Mouse (Mus musculus) right cerebral cortex, adult 2 months (tissue): ENCODE measurements at regions not wholly inside any gene's neighbourhood (a gene's known extent, or its start where the extent isn't known, plus 50 kb on each side); places are given as distances from the start of the nearest gene placed in this dataset.
"Not testable (repeated sequence)": the region's sequence is repeated elsewhere in the genome, so short reads cannot be mapped to it uniquely, and the experiment has no call there.

ENCODE experiments used
- DNase-seq, 2 experiments: peaks; one replicate each; pipeline ENCODE4 v3.0.0; 2021 to 2022; ENCODE audit warnings: low spot score in 2 of 2

DNA sequence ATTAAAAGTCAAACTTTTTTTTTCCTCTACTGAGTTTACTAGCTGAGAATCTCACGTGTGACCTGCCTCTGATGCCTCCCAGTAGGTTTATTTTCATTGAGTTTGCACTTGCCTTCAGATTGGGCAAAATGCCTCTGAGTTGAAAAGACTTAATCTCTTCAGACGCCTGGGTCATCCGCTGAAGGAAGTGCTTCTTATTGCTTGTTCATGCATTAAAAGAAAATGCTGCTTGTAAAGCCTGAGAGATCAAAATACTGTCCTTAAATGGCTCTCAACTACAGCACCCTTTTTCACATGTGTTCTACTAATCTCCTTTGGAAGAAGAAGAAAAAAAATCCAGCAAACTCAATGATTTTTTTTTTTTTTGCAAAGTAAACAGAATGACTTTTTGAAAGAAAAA is 351.5 kb downstream of the Kcnh5 start:
- no peak for DNase-seq

- peak; percentile 54 to 70 for DNase-seq
These were observed 352.2 kb downstream of the Kcnh5 start for GRCm38 (mm10) chr12:74824735-74825494.

GRCm38 (mm10) chr12:74816181-74816580 is 361.0 kb downstream of the Kcnh5 start:
- not testable (repeated sequence) for DNase-seq

- not testable (repeated sequence) for DNase-seq
These were observed 368.6 kb downstream of the Kcnh5 start for GRCm38 (mm10) chr12:74808571-74808970.

DNA sequence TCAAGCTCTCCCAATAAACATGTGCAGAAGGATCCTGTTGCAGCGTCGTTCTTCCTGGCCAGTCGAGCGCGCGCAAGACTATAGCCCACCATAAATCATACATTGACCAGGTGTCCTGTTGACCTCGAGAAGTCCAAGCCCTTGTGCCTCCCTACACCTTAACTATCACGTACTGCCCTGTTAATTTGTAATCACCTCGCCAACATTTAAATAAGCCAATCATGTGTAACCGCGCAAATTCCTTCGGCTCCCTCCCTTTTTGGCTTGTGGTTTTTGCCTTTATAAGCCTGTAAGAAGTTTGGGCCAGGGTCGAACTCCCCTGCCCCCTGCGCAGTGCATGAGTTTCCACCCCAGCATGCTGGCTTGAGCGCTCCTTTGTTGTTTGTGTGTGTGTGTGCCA is 369.2 kb downstream of the Kcnh5 start:
- DNase-seq, result not testable (repeated sequence)

DNA sequence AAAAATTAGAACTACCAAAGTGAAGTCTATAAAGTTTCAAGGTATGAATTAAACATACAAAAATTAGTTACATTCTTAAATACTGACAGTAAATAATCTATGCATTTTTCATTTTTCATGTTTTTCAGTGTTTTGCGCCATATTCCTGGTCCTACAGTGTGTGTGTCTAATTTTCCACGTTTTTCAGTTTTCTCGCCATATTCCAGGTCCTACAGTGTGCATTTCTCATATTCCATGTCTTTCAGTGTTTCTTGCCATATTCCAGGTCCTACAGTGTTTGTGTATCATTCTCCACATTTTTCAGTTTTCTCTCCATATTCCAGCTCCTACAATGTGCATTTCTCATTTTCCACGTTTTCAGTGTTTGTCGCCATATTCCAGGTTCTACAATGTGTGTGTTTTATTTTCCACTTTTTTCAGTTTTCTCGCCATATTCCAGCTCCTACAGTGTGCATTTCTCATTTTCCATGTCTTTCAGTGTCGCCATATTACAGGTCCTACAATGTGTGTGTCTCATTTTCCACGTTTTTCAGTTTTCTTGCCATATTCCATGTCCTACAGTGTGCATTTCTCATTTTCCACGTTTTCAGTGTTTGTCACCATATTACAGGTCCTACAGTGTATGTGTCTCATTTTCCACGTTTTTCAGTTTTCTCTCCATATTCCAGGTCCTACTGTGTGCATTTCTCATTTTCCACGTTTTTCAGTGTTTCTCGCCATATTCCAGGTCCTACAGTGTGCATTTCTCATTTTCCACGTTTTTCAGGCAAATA is 373.2 kb downstream of the Kcnh5 start:
- DNase-seq, result no peak

- peak; percentile 44 to 48 for DNase-seq
These were observed 385.1 kb downstream of the Kcnh5 start for GRCm38 (mm10) chr12:74792036-74792435.

- DNase-seq, result no peak
These were observed 414.8 kb downstream of the Kcnh5 start for GRCm38 (mm10) chr12:74762284-74762683.

GRCm38 (mm10) chr12:74745051-74745450 is 428.9 kb upstream of the Gm11042 start:
- DNase-seq, result peak; percentile 4 to 36

GRCm38 (mm10) chr12:74728866-74729265 is 412.7 kb upstream of the Gm11042 start:
- DNase-seq, result no peak

DNA sequence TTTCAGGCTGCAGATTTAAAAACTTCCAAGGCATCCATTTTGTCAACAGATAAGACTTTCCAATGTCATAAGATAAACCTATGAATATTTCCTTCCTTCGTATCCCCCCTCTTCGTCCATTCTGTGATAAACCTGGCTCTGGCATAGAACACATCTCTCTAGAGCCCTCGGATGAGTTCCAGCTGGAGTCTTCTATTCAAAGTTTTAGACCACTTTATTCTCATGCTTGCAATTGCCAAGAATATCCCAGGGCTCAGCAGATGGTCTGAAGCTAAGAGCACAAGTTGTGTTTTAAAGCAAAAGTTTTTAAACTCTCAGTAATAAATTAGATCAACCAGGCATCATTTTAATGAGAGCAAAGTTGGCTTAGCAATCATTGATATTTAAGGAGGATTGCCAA is 363.0 kb upstream of the Gm11042 start:
- DNase-seq, result no peak

GRCm38 (mm10) chr12:74677835-74678234 is 361.6 kb upstream of the Gm11042 start:
- no peak for DNase-seq

DNA sequence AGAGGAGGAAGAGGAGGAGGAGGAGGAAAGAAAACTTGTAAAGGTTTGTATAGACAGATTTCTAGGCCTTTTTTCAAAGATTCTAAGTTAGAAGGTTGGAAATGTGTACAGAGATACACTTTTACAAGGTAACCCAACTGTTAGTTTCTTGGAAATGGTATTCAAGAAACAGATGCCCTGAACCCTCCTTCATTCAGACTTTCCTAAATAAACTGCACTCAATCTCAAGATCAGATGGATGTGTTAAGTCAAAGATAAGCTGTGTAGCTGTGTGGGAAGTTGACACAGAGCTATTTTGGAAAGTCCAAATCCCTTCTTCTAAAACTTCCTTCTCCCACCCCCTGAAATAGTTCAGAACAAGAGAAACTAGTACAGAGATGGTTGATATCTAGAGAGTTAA is 342.2 kb upstream of the Gm11042 start:
- DNase-seq, result no peak

DNA sequence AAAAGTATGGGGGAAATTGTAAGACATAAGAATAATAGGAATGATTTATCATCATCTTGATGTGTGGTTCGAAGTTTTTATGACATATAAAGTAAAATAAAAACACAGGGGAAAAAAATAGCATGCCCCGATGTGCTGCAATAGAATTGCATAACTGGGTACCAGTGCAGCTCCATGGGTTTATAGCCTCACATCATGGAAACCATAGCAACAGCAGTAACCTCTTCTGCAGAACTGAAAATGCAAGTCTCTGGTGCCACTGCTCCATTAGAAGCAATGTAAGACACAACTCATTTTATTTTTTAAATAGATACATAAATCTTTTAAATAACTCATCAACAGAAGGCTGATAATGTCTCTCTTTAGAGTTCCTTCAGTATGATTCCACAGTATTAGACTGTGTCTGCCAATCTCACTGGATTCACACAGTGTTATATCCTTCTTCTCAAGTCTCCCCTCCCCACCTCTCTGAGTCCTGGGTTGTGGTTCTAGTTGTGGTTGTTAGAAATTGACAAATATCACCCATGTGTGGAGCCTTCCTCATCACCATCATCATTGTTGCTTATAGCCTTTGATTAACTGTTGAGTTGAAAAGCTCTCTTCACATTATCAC is 340.9 kb upstream of the Gm11042 start:
- peak in 1 of 2 experiments; percentile 14 for DNase-seq

DNA sequence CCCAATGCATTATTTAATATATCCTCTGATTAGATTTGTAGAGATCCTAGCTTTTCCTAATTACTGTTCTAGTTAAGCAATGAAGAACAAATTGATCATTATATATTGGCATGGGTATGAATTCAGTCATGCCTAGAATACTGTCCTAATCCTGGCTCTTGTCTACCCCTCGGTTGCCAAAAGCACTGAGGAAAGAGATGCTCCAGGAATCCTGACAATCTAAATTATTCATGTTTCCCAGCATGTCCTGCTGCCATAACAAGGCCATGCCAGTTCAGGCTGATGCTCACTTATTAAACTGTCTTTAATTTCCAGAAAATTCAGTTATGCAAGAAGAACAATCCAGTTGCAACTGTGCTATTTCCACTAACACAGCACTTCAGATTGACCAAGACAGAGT is 335.1 kb upstream of the Gm11042 start:
- DNase-seq, result no peak

- no peak for DNase-seq
These were observed 316.6 kb upstream of the Gm11042 start for GRCm38 (mm10) chr12:74632827-74633226.

GRCm38 (mm10) chr12:74595208-74595607 is 279.0 kb upstream of the Gm11042 start:
- peak in 1 of 2 experiments; percentile 7 for DNase-seq

DNA sequence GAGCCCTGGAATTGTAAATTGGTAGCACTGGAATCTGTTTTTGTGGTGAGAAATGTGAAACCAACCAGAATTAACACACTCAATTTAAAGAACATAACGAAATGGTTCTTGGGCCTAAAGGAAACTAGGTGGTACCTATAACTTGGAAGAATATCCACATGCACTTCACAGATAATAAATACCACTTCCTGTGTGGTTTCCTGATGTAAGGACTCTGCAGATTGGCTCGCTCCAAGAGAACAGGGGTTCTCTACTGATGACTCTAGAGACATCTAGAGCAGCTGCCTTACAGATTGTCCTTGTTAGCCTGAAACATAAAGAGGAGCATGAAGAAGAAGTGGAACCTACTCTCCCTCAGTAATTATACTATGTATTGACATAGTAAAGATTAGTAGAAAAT is 238.4 kb upstream of the Gm11042 start:
- no peak for DNase-seq

DNA sequence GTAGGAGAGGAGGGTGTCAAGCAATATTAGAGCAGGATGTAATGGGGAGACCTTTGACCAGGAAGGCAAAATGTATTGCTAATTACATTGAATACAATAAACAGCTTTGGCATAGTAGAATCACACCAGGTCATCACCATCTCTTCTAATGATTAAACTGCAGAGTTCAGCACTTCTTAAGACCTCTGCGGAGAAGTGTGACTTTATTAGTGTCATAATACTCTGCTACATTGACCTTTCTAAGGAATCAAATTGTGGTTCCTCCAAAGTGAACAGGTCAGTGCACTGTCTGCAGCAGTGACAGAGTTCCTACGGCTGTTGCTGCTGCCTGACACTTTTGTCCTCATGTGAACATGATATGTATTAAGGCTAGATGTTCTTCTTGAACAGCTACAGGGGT is 228.0 kb upstream of the Gm11042 start:
- no peak for DNase-seq

DNA sequence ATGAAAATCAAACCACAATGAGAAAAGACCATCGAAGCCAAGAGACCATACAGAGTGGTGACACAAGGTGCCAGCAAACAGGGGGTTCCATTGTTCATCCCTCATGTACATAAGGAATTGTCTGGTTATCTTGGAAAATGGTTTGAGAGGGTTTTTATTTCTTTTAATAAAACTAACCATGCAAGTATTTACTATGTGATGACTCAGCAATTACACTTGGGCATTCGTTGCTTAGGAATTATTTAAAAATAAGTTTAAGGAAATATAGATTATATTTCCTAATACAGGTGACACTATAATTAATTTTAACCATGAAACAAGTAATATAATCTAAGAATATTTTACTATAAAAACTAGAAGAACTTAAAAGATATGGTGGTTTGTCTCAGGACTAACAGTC is 218.7 kb upstream of the Gm11042 start:
- DNase-seq, result no peak

DNA sequence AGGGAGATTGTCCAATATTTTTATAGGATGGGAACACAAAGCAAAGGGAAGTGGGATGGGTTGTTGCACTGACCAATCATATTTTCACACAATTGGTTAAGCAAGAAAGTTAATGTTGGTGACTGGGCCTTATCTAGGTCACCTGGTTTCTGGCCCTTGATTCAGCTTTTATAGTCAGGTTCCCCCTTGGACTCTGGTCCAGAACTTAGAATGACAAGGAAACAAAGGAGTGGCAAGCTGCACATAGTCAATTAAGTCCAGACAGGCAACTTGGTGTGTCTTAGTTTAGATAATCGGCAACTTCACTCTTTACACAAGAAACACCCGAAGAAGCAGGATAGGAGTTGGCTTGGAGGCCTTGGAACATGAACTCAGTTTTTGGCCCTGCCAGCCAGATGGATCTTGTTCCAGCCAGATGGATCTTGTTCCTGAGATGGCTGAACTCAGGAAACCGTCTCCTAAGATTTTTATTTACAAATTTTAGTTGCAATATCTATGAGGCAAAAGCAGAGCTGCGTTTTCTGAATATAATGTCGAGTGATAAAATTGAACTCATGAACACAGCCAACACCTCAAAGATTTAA is 212.9 kb upstream of the Gm11042 start:
- DNase-seq, result no peak

GRCm38 (mm10) chr12:74527190-74527621 is 211.0 kb upstream of the Gm11042 start:
- no peak for DNase-seq
